Mouse (Mus musculus) embryonic facial prominence, embryonic 11.5 days (tissue): Measurements from ENCODE around the gene Olfr270. TPM values are rescaled to one million over a fixed set of nuclear protein-coding genes. Genes with fewer than 3 reads are reported as not detected.

Experiments used
- ATAC-seq: fragments of 200-750 bp; cut with Nextera tagmentation; replicated peaks from 2 replicates; pipeline ENCODE4 v1.8.0; 2017; ENCODE audit warnings: low read depth; ENCODE audit not compliant: insufficient number of reproducible peaks, low FRiP score, low TSS enrichment
- DNase-seq: peaks from one replicate; pipeline ENCODE4 v3.0.0-alpha.2; 2015; ENCODE audit warnings: low spot score
- H3K27ac ChIP-seq: fragments of 300-500 bp; sonication (generic); replicated peaks from 2 replicates; pipeline ENCODE4 v1.5.1; 2014; ENCODE audit warnings: mild to moderate bottlenecking, low read depth, low read length, control low read depth
- H3K27me3 ChIP-seq: fragments of 300-500 bp; sonication (generic); 2 replicates; pipeline ENCODE4 v1.6.1; 2014; ENCODE audit warnings: mild to moderate bottlenecking, low read length, moderate library complexity, mixed read lengths; ENCODE audit not compliant: control insufficient read depth, insufficient read depth
- H3K36me3 ChIP-seq: fragments of 300-500 bp; sonication (generic); replicated peaks from 2 replicates; pipeline ENCODE4 v1.6.1; 2014; ENCODE audit warnings: low read depth, mild to moderate bottlenecking, low read length, moderate library complexity, mixed read lengths; ENCODE audit not compliant: control insufficient read depth, insufficient read depth
- H3K4me1 ChIP-seq: fragments of 300-500 bp; sonication (generic); 2 replicates; pipeline ENCODE4 v1.6.1; 2014; ENCODE audit warnings: low read length, mixed read lengths; ENCODE audit not compliant: control insufficient read depth, insufficient read depth
- H3K4me2 ChIP-seq: fragments of 300-500 bp; sonication (generic); 2 replicates; pipeline ENCODE4 v1.6.1; 2014; ENCODE audit warnings: low read depth, mild to moderate bottlenecking, control low read depth, low read length, moderate library complexity
- H3K4me3 ChIP-seq: fragments of 300-500 bp; sonication (generic); 2 replicates; pipeline ENCODE4 v1.5.1; 2014; ENCODE audit warnings: low read depth, low read length, control low read depth
- H3K9ac ChIP-seq: fragments of 300-500 bp; sonication (generic); replicated peaks from 2 replicates; pipeline ENCODE4 v1.6.1; 2014; ENCODE audit warnings: mild to moderate bottlenecking, control low read depth, low read length
- H3K9me3 ChIP-seq: fragments of 300-500 bp; sonication (generic); replicated peaks from 2 replicates; pipeline ENCODE4 v1.6.1; 2016; ENCODE audit warnings: mild to moderate bottlenecking, low read length, inconsistent platforms, mixed read lengths; ENCODE audit not compliant: control insufficient read depth
- WGBS: fragments of 180-500 bp; shearing (Covaris S2); extraction: QIAGEN DNeasy Blood & Tissue Kit; methylation state at CpG from one replicate; pipeline ENCODE4 v1.1.7; 2014; 5-methylcytosine and 5-hydroxymethylcytosine counted together
- polyA plus RNA-seq: library from polyadenylated mRNA; unstranded; fragments of >200 nt; fragmentation: Nextera tagmentation; extraction: Ambion mirVana; gene quantifications from 2 replicates; pipeline ENCODE4 v1.2.1, GENCODE M21; 2014

The Olfr270 gene
- polyA plus RNA-seq, 1 experiment from 2014 or later = not detected

DNA sequence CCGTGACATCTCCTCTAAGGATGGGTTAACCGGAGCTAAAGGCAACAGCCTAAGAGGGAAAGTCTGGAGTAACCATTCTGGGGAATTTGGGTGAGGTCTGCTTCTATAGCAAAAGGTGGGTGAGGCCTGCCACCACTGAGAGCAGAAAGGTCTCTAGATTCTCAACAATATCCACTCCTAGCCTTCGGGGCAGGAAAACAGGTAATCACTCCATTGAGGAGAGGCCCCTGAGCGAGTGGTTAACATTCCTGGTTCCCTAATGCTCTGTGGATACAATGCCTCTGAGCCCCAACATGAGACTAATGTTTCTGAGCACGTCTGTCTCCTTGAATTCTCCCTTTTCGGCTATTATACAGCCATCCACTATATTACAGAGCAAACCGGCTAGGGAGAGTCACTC, 50.1 kb downstream of the Olfr270 start:
- Histone ChIP-seq H3K4me1 (no peaks in the 10 kb centered on the region), H3K27me3 (no peaks in the 10 kb centered on the region), H3K36me3 (peaks cover 12% of the 10 kb centered on the region), H3K9me3 (no peaks in the 10 kb centered on the region), H3K4me2 (no peak overlapping the region), H3K9ac (no peak overlapping the region), H3K27ac (no peak overlapping the region), H3K4me3 (no peak overlapping the region)
- WGBS = 88% methylated on average over 7 of the region's 7 CpGs
- DNase-seq = no peak
- no peak for ATAC-seq

DNA sequence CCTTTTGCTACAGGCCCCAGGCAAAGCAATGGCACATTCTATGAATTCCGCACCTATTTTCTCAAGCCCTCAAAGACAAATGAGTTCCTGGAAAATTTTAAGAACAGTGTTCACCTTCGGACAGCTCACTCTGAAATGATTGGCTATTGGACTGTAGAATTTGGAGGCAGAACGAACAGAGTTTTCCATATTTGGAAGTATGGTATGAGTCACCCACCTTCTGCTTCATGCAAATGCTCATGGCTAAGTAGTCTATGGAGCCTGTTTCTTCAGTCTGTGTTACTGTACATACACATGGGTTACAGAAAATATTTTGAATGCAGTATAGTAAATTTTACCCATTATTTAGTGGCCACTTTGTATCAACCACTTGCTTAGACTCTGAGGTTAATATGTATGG, 50.7 kb downstream of the Olfr270 start:
- no peak overlapping the region for H3K4me2 ChIP-seq
- no peaks in the 10 kb centered on the region for H3K9me3 ChIP-seq
- H3K27me3 ChIP-seq = no peaks in the 10 kb centered on the region
- H3K4me1 ChIP-seq = no peaks in the 10 kb centered on the region
- 92% methylated on average over 3 of the region's 3 CpGs for WGBS
- no peak for ATAC-seq
- H3K4me3 ChIP-seq = no peak overlapping the region
- H3K27ac ChIP-seq = no peak overlapping the region
- H3K36me3 ChIP-seq = peaks cover 12% of the 10 kb centered on the region
- H3K9ac ChIP-seq = no peak overlapping the region
- DNase-seq = no peak

DNA sequence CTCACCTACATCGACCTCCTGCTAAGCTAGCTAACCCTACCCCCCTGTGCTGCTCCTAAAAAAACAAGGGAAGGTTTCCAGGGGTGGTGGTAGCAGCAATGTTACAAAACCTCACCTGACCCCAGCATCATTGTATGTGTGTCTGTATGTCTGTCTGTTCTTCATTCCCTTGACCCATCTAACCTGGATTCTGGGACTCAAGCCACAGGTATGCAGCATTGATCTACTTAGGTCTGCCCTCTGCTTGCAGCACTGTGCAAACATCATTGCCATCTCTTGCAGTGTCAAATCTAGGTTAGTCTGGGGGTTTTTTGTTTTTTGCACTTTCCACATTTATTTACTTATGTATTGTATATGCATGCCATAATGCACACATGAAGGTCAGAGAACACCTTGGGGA, 54.0 kb downstream of the Olfr270 start:
- Histone ChIP-seq H3K9ac (no peak overlapping the region), H3K9me3 (no peaks in the 10 kb centered on the region), H3K27ac (no peak overlapping the region), H3K36me3 (peaks cover 12% of the 10 kb centered on the region), H3K27me3 (no peaks in the 10 kb centered on the region), H3K4me3 (no peak overlapping the region), H3K4me2 (no peak overlapping the region), H3K4me1 (no peaks in the 10 kb centered on the region)
- whole genome bisulfite sequencing = 91% methylated on average over 1 of the region's 1 CpGs
- ATAC-seq (no peak), DNase-seq (no peak)

Other genes with a start within 250 kb of the Olfr270 start
- not detected in 2 replicates for gene Olfr275, start 149.9 kb upstream of the Olfr270 start, polyA plus RNA-seq
- not detected in 2 replicates for gene Olfr273, start 105.3 kb upstream of the Olfr270 start, polyA plus RNA-seq
- gene Olfr272, start 45.4 kb upstream of the Olfr270 start, polyA plus RNA-seq = not detected in 2 replicates
- not detected in 2 replicates for gene Nipsnap3a, start 24.7 kb downstream of the Olfr270 start, polyA plus RNA-seq
- 85.4 and 92.8 TPM in 2 replicates for gene Nipsnap3b, start 47.3 kb downstream of the Olfr270 start, polyA plus RNA-seq
- gene Abca1, start 195.3 kb downstream of the Olfr270 start, polyA plus RNA-seq = 5.3 and 5.4 TPM in 2 replicates